Mouse (Mus musculus) forebrain, embryonic 16.5 days (tissue): ENCODE results near the gene Astn2. TPM values are rescaled to one million over a fixed set of nuclear protein-coding genes. Genes with fewer than 3 reads are reported as not detected.

ENCODE experiments used
- ATAC-seq: fragments of 200-750 bp; cut with Nextera tagmentation; 2 replicates; pipeline ENCODE4 v1.8.0; 2017; ENCODE audit warnings: mild to moderate bottlenecking, moderate library complexity
- H3K27ac ChIP-seq: fragments of 300-500 bp; sonication (generic); 2 replicates; pipeline ENCODE4 v1.5.1; 2014; ENCODE audit warnings: low read length, control low read depth
- H3K27me3 ChIP-seq: fragments of 300-500 bp; sonication (generic); replicated peaks from 2 replicates; pipeline ENCODE4 v1.6.1; 2014; ENCODE audit warnings: low read length; ENCODE audit not compliant: control insufficient read depth, insufficient read depth
- H3K36me3 ChIP-seq: fragments of 300-500 bp; sonication (generic); 2 replicates; pipeline ENCODE4 v1.6.1; 2014; ENCODE audit not compliant: control insufficient read depth, insufficient read depth
- H3K4me1 ChIP-seq: fragments of 300-500 bp; sonication (generic); replicated peaks from 2 replicates; pipeline ENCODE4 v1.6.1; 2014; ENCODE audit warnings: low read length; ENCODE audit not compliant: control insufficient read depth, insufficient read depth
- H3K4me2 ChIP-seq: fragments of 300-500 bp; sonication (generic); 2 replicates; pipeline ENCODE4 v1.6.1; 2014; ENCODE audit warnings: mild to moderate bottlenecking, low read length, control low read depth
- H3K4me3 ChIP-seq: fragments of 300-500 bp; sonication (generic); replicated peaks from 2 replicates; pipeline ENCODE4 v1.5.1; 2014; ENCODE audit warnings: mild to moderate bottlenecking, low read length, control low read depth
- H3K9ac ChIP-seq: fragments of 300-500 bp; sonication (generic); replicated peaks from 2 replicates; pipeline ENCODE4 v1.6.1; 2014; ENCODE audit warnings: low read depth, low read length, control low read depth
- H3K9me3 ChIP-seq: fragments of 300-500 bp; sonication (generic); 2 replicates; pipeline ENCODE4 v1.6.1; 2016; ENCODE audit warnings: low read length; ENCODE audit not compliant: control insufficient read depth
- WGBS: fragments of 180-500 bp; shearing (Covaris S2); extraction: QIAGEN DNeasy Blood & Tissue Kit; methylation state at CpG from one replicate; pipeline ENCODE4 v1.1.7; 2014; 5-methylcytosine and 5-hydroxymethylcytosine counted together
- polyA plus RNA-seq: library from polyadenylated mRNA; unstranded; fragments of >200 nt; fragmentation: Nextera tagmentation; extraction: Ambion mirVana; gene quantifications from 2 replicates; pipeline ENCODE4 v1.2.1, GENCODE M21; 2015

Gene Astn2
- polyA plus RNA-seq, 1 experiment from 2014 or later, result 1.5 TPM

DNA sequence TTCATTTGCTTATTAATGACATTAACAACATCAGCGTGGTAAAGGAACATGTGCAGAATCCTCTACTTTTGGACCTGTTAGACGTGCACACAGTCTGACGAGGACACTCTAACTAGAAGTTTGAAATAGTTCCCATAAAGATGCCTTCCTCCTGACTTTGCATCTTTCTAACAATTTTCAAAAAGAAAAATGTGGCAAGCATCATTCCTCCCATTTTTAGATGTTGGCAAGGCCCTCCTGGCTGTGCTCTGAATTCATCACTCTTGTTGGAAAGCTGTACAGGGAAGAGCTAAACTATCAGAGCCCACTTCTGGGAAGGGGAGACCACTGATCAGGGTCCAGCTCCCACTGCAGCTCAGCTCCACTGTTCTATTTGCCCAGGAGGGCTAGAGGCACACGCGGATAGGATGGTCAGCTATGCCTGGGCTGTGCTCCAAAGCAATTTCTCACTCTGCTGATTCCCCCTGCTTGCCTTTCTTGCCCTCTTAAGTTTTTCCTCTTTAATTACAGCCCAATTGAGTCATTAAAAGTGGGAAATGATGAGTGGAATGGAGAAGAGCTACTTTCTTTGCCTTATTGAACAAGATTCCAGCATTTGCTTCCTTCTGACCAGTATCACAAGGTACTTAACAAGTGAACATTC is 630.9 kb downstream of the Astn2 start:
- no peaks in the 10 kb centered on the region for H3K4me1 ChIP-seq
- no peak overlapping the region for H3K27ac ChIP-seq
- no peaks in the 10 kb centered on the region for H3K36me3 ChIP-seq
- no peaks in the 10 kb centered on the region for H3K9me3 ChIP-seq
- H3K9ac ChIP-seq, result no peak overlapping the region
- no peak for ATAC-seq
- WGBS, result 81% methylated on average over 5 of the region's 5 CpGs
- no peaks in the 10 kb centered on the region for H3K27me3 ChIP-seq
- H3K4me2 ChIP-seq, result no peak overlapping the region
- H3K4me3 ChIP-seq, result no peak overlapping the region

GRCm38 (mm10) chr4:65770952-65771351 is 633.5 kb downstream of the Astn2 start:
- Histone ChIP-seq H3K9ac (no peak overlapping the region), H3K27me3 (no peaks in the 10 kb centered on the region), H3K4me2 (no peak overlapping the region), H3K9me3 (no peaks in the 10 kb centered on the region), H3K36me3 (no peaks in the 10 kb centered on the region), H3K4me3 (no peak overlapping the region), H3K27ac (no peak overlapping the region), H3K4me1 (no peaks in the 10 kb centered on the region)
- no peak for ATAC-seq
- WGBS, result 94% methylated on average over 4 of the region's 4 CpGs

GRCm38 (mm10) chr4:65767919-65768318 is 636.5 kb downstream of the Astn2 start:
- no peak overlapping the region for H3K4me3 ChIP-seq
- no peaks in the 10 kb centered on the region for H3K4me1 ChIP-seq
- no peaks in the 10 kb centered on the region for H3K27me3 ChIP-seq
- no peak overlapping the region for H3K4me2 ChIP-seq
- no peak overlapping the region for H3K27ac ChIP-seq
- H3K9ac ChIP-seq, result no peak overlapping the region
- no peaks in the 10 kb centered on the region for H3K9me3 ChIP-seq
- ATAC-seq, result no peak
- no peaks in the 10 kb centered on the region for H3K36me3 ChIP-seq
- WGBS, result 68% methylated on average over 2 of the region's 2 CpGs

DNA sequence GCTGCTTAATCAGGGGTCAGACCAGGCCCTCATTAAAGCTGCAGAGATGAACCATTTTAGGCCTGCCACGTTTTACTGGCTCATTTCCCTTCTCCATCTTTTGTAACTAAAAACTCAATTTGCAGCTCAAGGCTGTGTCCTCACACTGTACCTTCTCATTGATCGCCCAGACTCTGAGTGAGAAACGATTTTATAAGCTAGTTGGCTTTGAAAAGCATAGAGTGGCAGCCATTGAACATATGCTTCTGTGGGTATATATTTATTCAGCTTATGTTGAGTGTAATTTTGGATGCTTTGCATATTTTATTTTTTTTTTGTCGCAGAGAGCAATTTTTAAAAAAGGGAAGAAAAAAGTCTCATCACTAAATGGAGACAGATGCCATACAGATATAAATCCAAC is 637.0 kb downstream of the Astn2 start:
- Histone ChIP-seq H3K4me1 (no peaks in the 10 kb centered on the region), H3K4me2 (no peak overlapping the region), H3K36me3 (no peaks in the 10 kb centered on the region), H3K4me3 (no peak overlapping the region), H3K9ac (no peak overlapping the region), H3K9me3 (no peaks in the 10 kb centered on the region), H3K27ac (no peak overlapping the region), H3K27me3 (no peaks in the 10 kb centered on the region)
- 52% methylated on average over 4 of the region's 4 CpGs for WGBS
- ATAC-seq, result peak; percentile 76

- WGBS, result 80% methylated on average over 3 of the region's 3 CpGs
- no peak overlapping the region for H3K4me2 ChIP-seq
- H3K4me1 ChIP-seq, result 0 out of 2 replicates have a peak, but pooled peaks cover 2% of the 10 kb centered on the region
- H3K4me3 ChIP-seq, result no peak overlapping the region
- ATAC-seq, result no peak
- H3K36me3 ChIP-seq, result no peaks in the 10 kb centered on the region
- H3K27me3 ChIP-seq, result no peaks in the 10 kb centered on the region
- no peaks in the 10 kb centered on the region for H3K9me3 ChIP-seq
- H3K9ac ChIP-seq, result no peak overlapping the region
- H3K27ac ChIP-seq, result no peak overlapping the region
These were observed 639.1 kb downstream of the Astn2 start for GRCm38 (mm10) chr4:65765312-65765711.

GRCm38 (mm10) chr4:65764275-65764674 is 640.1 kb downstream of the Astn2 start:
- 82% methylated on average over 4 of the region's 4 CpGs for WGBS
- H3K27me3 ChIP-seq, result no peaks in the 10 kb centered on the region
- ATAC-seq, result no peak
- H3K9ac ChIP-seq, result no peak overlapping the region
- H3K27ac ChIP-seq, result no peak overlapping the region
- no peaks in the 10 kb centered on the region for H3K36me3 ChIP-seq
- H3K4me3 ChIP-seq, result no peak overlapping the region
- 0 out of 2 replicates have a peak, but pooled peaks cover 2% of the 10 kb centered on the region for H3K4me1 ChIP-seq
- H3K9me3 ChIP-seq, result no peaks in the 10 kb centered on the region
- no peak overlapping the region for H3K4me2 ChIP-seq

- ATAC-seq, result 0 out of 2 replicates have a peak, but pooled peaks have one; percentile 31
- no peak overlapping the region for H3K4me2 ChIP-seq
- H3K36me3 ChIP-seq, result no peaks in the 10 kb centered on the region
- no peak overlapping the region for H3K4me3 ChIP-seq
- H3K27me3 ChIP-seq, result no peaks in the 10 kb centered on the region
- no peak overlapping the region for H3K27ac ChIP-seq
- no peaks in the 10 kb centered on the region for H3K9me3 ChIP-seq
- 80% methylated on average over 2 of the region's 2 CpGs for WGBS
- H3K9ac ChIP-seq, result no peak overlapping the region
- 0 out of 2 replicates have a peak, but pooled peaks cover 2% of the 10 kb centered on the region for H3K4me1 ChIP-seq
These were observed 640.6 kb downstream of the Astn2 start for GRCm38 (mm10) chr4:65763823-65764222.

DNA sequence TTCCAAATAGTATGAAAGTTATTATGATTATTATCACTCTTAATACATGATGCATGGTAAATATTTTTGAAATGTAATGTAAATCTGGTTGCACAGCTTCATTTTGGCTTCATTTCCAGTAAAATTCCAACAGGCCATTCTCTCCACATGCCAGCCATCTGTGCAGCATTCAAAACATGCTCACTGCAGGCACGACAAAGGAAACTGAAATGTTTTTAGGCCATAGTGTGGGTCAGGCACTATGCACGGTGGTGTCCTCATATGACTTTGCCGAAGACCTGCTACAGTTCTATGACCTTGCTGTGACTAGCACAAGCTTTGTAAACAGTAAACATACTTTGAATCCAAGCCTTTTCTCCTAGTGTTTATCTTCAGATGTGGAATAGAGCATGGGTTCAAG is 642.3 kb downstream of the Astn2 start:
- WGBS, result 68% methylated on average over 3 of the region's 3 CpGs
- no peaks in the 10 kb centered on the region for H3K27me3 ChIP-seq
- H3K27ac ChIP-seq, result no peak overlapping the region
- ATAC-seq, result no peak
- 0 out of 2 replicates have a peak, but pooled peaks cover 2% of the 10 kb centered on the region for H3K4me1 ChIP-seq
- no peak overlapping the region for H3K4me3 ChIP-seq
- no peaks in the 10 kb centered on the region for H3K9me3 ChIP-seq
- H3K4me2 ChIP-seq, result no peak overlapping the region
- no peak overlapping the region for H3K9ac ChIP-seq
- H3K36me3 ChIP-seq, result no peaks in the 10 kb centered on the region

GRCm38 (mm10) chr4:65761658-65762057 is 642.8 kb downstream of the Astn2 start:
- 0 out of 2 replicates have a peak, but pooled peaks cover 2% of the 10 kb centered on the region for H3K4me1 ChIP-seq
- WGBS, result 83% methylated on average over 3 of the region's 3 CpGs
- ATAC-seq, result no peak

DNA sequence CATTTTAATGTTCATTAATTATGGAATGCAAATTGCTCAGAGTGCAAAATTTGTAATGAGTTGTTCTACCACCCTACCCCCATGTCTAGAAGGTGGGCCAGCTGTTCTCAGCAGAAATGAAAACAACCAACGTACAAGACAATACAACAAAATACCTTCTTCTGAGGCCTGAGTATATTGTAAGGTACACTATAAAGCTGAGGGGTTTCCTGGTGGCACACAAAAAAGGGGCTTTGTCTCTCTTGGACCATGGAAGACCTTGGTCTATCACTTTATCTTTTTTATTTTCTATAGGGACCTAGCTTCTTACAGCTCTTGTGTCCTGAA is 645.6 kb downstream of the Astn2 start:
- H3K27ac ChIP-seq, result no peak overlapping the region
- H3K4me3 ChIP-seq, result no peak overlapping the region
- no peak for ATAC-seq
- WGBS, result 58% methylated on average over 1 of the region's 1 CpGs
- H3K36me3 ChIP-seq, result no peaks in the 10 kb centered on the region
- H3K4me2 ChIP-seq, result no peak overlapping the region
- H3K9me3 ChIP-seq, result no peaks in the 10 kb centered on the region
- H3K4me1 ChIP-seq, result 0 out of 2 replicates have a peak, but pooled peaks cover 2% of the 10 kb centered on the region
- no peak overlapping the region for H3K9ac ChIP-seq
- no peaks in the 10 kb centered on the region for H3K27me3 ChIP-seq

More at GRCm38 (mm10) chr4:65761658-65762057, 642.8 kb downstream of the Astn2 start:
- Histone ChIP-seq H3K27me3 (no peaks in the 10 kb centered on the region), H3K9ac (no peak overlapping the region), H3K27ac (no peak overlapping the region), H3K4me3 (no peak overlapping the region), H3K36me3 (no peaks in the 10 kb centered on the region), H3K4me2 (no peak overlapping the region), H3K9me3 (no peaks in the 10 kb centered on the region)
